Mouse (Mus musculus) testis, adult 2 months (tissue): ENCODE results near the gene Cadps2. TPM values are rescaled to one million over a fixed set of nuclear protein-coding genes. Genes with fewer than 3 reads are reported as not detected.

ENCODE experiments used
- H3K27ac ChIP-seq: fragments of 200-500 bp; 2 replicates; pipeline ENCODE4 v1.5.1; 2012; ENCODE audit warnings: low read depth, low read length; ENCODE audit not compliant: control insufficient read depth, insufficient read depth
- H3K27me3 ChIP-seq: fragments of 200-500 bp; 2 replicates; pipeline ENCODE4 v1.6.1; 2012; ENCODE audit warnings: mild to moderate bottlenecking, low read length, moderate library complexity; ENCODE audit not compliant: control insufficient read depth, insufficient read depth
- H3K36me3 ChIP-seq: fragments of 200-500 bp; 2 replicates; pipeline ENCODE4 v1.6.1; 2012; ENCODE audit warnings: mild to moderate bottlenecking, low read length; ENCODE audit not compliant: control insufficient read depth, insufficient read depth
- H3K4me1 ChIP-seq: fragments of 200-500 bp; 2 replicates; pipeline ENCODE4 v1.6.1; 2012; ENCODE audit warnings: low read length; ENCODE audit not compliant: control insufficient read depth, insufficient read depth
- H3K4me3 ChIP-seq: fragments of 200-500 bp; 2 replicates; pipeline ENCODE4 v1.5.1; 2012; ENCODE audit warnings: low read depth, mild to moderate bottlenecking, low read length, moderate library complexity, mixed read lengths; ENCODE audit not compliant: control insufficient read depth
- CTCF ChIP-seq: fragments of 200-500 bp; IDR thresholded peaks from 2 replicates; pipeline ENCODE4 v1.5.1; 2012; ENCODE audit warnings: low read depth, mild to moderate bottlenecking, inconsistent platforms, low read length, moderate library complexity; ENCODE audit not compliant: control insufficient read depth, insufficient read depth, insufficient replicate concordance
- POLR2A ChIP-seq: fragments of 200-500 bp; IDR thresholded peaks from 2 replicates; pipeline ENCODE4 v1.6.1; 2012; ENCODE audit warnings: low read depth, mild to moderate bottlenecking, inconsistent platforms, low read length, moderate library complexity; ENCODE audit not compliant: control insufficient read depth
- polyA plus RNA-seq: library from polyadenylated mRNA; depleted of rRNA; stranded (reverse); fragments of >200 nt; gene quantifications from 2 replicates; pipeline ENCODE4 v1.2.3, GENCODE M21; 2012; rRNA removed

The Cadps2 gene
- polyA plus RNA-seq: 0.77 and 0.87 TPM in 2 replicates

DNA sequence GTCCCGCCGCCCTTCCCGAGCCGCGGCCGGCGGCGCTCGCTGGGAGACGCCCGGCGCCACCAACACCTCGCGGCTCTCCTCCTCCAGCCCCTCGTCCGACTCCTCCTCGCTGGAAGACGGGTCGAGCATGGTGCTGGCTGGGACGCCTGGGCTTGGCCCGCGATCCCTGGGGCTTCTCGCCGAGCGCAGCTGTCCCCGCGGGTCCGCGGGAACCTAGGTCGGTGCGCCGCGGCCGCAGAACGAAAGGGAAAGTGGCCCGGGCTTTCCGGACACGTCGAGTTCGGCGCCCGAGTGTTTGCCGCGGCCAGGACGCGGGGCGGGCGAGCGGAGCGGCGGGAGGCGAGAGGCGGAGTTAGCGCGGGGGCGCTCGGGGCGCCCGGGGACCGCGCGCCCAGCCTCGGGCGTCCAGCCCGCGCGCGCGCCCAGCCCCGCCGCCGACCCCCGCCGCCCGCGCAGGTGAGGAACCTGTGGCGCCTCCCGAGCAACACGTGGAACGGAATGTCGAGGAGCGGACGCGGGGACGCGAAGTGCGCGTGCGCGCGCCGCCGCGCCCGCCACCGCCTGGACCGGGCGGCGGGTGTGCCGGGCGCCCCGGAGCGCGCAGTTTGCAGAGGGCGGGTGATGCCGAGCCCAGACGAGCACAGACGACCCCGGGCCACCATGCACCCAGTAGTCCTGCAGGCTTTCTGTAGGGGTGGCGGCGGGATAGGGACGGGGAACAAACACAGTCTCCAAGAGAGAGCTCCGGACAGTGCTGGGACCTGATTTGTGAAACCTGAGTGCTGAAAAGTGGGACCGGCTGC, at the start of gene Cadps2:
Cadps2 (minus strand) TSS at position 413 of the 803 bp plus-strand sequence.
- Histone ChIP-seq H3K27me3 (no peaks in the 10 kb centered on the region), H3K36me3 (no peaks in the 10 kb centered on the region), H3K27ac (peak within 1 kb of the TSS; percentile 3; the same call in 1 of the 2 replicates), H3K4me3 (peak within 1 kb of the TSS; percentile 93), H3K4me1 (peaks cover 14% of the 10 kb centered on the region)
- TF ChIP-seq CTCF (no peak), POLR2A (no peak)

- no peaks in the 10 kb centered on the region for H3K27me3 ChIP-seq
- H3K36me3 ChIP-seq: no peaks in the 10 kb centered on the region
- H3K4me1 ChIP-seq: no peaks in the 10 kb centered on the region
- no peak for TF ChIP-seq POLR2A
- TF ChIP-seq CTCF: no peak
- H3K27ac ChIP-seq: no peak overlapping the region
- H3K4me3 ChIP-seq: no peak overlapping the region
These were observed 47.2 kb upstream of the Cadps2 start for GRCm38 (mm10) chr6:23886418-23886817.

DNA sequence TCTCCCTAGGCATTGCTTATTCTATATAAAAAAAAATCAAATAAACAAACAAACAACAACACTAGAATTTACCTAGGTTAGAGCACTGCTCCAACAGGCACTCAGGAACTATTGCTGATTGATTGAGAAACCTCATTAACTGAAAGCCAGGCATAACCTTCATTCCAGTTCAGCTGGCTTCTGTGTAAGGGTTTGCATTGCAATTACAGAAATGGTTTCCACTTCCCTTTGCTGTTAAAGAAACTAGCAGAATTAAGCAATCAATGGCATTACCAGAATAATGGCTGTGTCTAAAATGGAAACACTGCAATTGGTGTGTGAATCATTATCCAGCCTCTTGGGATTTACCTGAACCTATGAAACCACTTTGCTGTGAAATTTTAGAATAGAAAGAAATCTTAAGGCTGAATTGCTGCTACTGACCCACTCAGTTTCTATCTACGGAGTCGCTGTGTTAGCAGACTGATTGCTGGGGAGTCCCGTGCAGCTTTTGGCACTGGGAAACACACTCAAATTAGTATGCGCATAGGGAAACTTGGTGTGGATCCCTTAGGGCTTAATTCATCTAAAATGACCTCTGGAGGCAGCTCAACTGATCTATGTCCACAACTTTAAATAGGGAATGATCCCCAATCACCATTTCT, 37.7 kb upstream of the Cadps2 start:
- Histone ChIP-seq H3K27me3 (no peaks in the 10 kb centered on the region), H3K27ac (no peak overlapping the region), H3K36me3 (no peaks in the 10 kb centered on the region), H3K4me1 (no peaks in the 10 kb centered on the region), H3K4me3 (no peak overlapping the region)
- TF ChIP-seq POLR2A (no peak), CTCF (no peak)

GRCm38 (mm10) chr6:23876363-23876762, 37.1 kb upstream of the Cadps2 start:
- Histone ChIP-seq H3K4me1 (no peaks in the 10 kb centered on the region), H3K27ac (no peak overlapping the region), H3K27me3 (no peaks in the 10 kb centered on the region), H3K36me3 (no peaks in the 10 kb centered on the region), H3K4me3 (no peak overlapping the region)
- no peak for TF ChIP-seq CTCF
- no peak for TF ChIP-seq POLR2A

DNA sequence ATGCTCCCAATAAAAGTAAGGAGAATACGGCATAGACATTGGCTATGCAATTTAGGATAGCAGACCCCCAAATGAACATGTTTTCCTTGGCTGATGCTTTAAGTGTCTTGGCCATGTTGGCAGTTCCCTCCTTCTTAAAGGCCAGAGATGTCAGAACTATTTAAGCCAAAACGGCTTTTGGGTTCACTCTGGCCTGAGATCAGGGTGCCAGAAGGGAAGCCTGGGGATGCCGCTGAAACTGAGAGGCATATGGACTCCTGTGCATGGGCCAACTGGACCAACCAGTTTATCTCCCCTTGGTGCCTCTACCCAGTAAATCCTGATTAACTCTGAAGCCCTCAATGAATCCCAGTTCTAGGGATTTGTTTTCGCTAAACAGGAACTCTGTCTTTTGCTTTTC, 34.6 kb upstream of the Cadps2 start:
- no peak overlapping the region for H3K27ac ChIP-seq

GRCm38 (mm10) chr6:23873231-23873630, 34.0 kb upstream of the Cadps2 start:
- no peak for TF ChIP-seq CTCF
- no peak for TF ChIP-seq POLR2A

More for the DNA sequence above, 34.6 kb upstream of the Cadps2 start:
- H3K4me3 ChIP-seq: no peak overlapping the region
- no peaks in the 10 kb centered on the region for H3K36me3 ChIP-seq
- no peak for TF ChIP-seq CTCF
- no peak for TF ChIP-seq POLR2A
- H3K4me1 ChIP-seq: no peaks in the 10 kb centered on the region
- H3K27me3 ChIP-seq: no peaks in the 10 kb centered on the region

GRCm38 (mm10) chr6:23869971-23870370, 30.8 kb upstream of the Cadps2 start:
- H3K4me1 ChIP-seq: no peaks in the 10 kb centered on the region
- no peak overlapping the region for H3K4me3 ChIP-seq
- TF ChIP-seq POLR2A: no peak
- TF ChIP-seq CTCF: no peak
- no peak overlapping the region for H3K27ac ChIP-seq
- no peaks in the 10 kb centered on the region for H3K27me3 ChIP-seq
- no peaks in the 10 kb centered on the region for H3K36me3 ChIP-seq

More at GRCm38 (mm10) chr6:23873231-23873630, 34.0 kb upstream of the Cadps2 start:
- Histone ChIP-seq H3K27ac (no peak overlapping the region), H3K36me3 (no peaks in the 10 kb centered on the region), H3K4me1 (no peaks in the 10 kb centered on the region), H3K4me3 (no peak overlapping the region), H3K27me3 (no peaks in the 10 kb centered on the region)
